Mouse (Mus musculus): ENCODE measurements around the gene Slc22a23.

Gene Slc22a23

GRCm38 (mm10) chr13:34299351-34300333 is 45.3 kb downstream of the Slc22a23 start:
- no peak for DNase-seq (ENCODE audit: low read depth)

GRCm38 (mm10) chr13:34298674-34299073 is 46.3 kb downstream of the Slc22a23 start:
- no peak for DNase-seq (ENCODE audit: low read depth)

GRCm38 (mm10) chr13:34298061-34298460 is 46.9 kb downstream of the Slc22a23 start:
- no peak for DNase-seq (ENCODE audit: low read depth)

GRCm38 (mm10) chr13:34295787-34296435 is 49.1 kb downstream of the Slc22a23 start:
- no peak for DNase-seq (ENCODE audit: low read depth)

GRCm38 (mm10) chr13:34294212-34294611 is 50.8 kb downstream of the Slc22a23 start:
- no peak for DNase-seq (ENCODE audit: low read depth)

GRCm38 (mm10) chr13:34292042-34292441 is 52.9 kb downstream of the Slc22a23 start:
- no peak for DNase-seq (ENCODE audit: low read depth)

- no peak for DNase-seq (ENCODE audit: low read depth)
These were observed 54.6 kb downstream of the Slc22a23 start for GRCm38 (mm10) chr13:34290346-34290745.

GRCm38 (mm10) chr13:34289567-34289966 is 55.4 kb downstream of the Slc22a23 start:
- no peak for DNase-seq (ENCODE audit: low read depth)

- DNase-seq (ENCODE audit: low read depth): no peak
These were observed 56.9 kb downstream of the Slc22a23 start for GRCm38 (mm10) chr13:34288129-34288528.

- DNase-seq (ENCODE audit: low read depth): no peak
These were observed 57.3 kb downstream of the Slc22a23 start for GRCm38 (mm10) chr13:34287601-34288083.

GRCm38 (mm10) chr13:34281360-34281759 is 63.6 kb downstream of the Slc22a23 start:
- no peak for DNase-seq (ENCODE audit: low read depth)

- DNase-seq (ENCODE audit: low read depth): no peak
These were observed 66.2 kb downstream of the Slc22a23 start for GRCm38 (mm10) chr13:34278759-34279270.

GRCm38 (mm10) chr13:34278288-34278701 is 66.7 kb downstream of the Slc22a23 start:
- no peak for DNase-seq (ENCODE audit: low read depth)

- no peak for DNase-seq (ENCODE audit: low read depth)
These were observed 67.4 kb downstream of the Slc22a23 start for GRCm38 (mm10) chr13:34277611-34278010.

GRCm38 (mm10) chr13:34277001-34277400 is 68.0 kb downstream of the Slc22a23 start:
- no peak for DNase-seq (ENCODE audit: low read depth)

GRCm38 (mm10) chr13:34274890-34275289 is 70.1 kb downstream of the Slc22a23 start:
- no peak for DNase-seq (ENCODE audit: low read depth)

GRCm38 (mm10) chr13:34274417-34274816 is 70.6 kb downstream of the Slc22a23 start:
- DNase-seq (ENCODE audit: low read depth): no peak

- DNase-seq (ENCODE audit: low read depth): no peak
These were observed 72.5 kb downstream of the Slc22a23 start for GRCm38 (mm10) chr13:34272275-34273054.

- DNase-seq (ENCODE audit: low read depth): no peak
These were observed 73.3 kb downstream of the Slc22a23 start for GRCm38 (mm10) chr13:34271665-34272064.

GRCm38 (mm10) chr13:34270886-34271602 is 73.9 kb downstream of the Slc22a23 start:
- DNase-seq (ENCODE audit: low read depth): no peak

GRCm38 (mm10) chr13:34269376-34269991 is 75.5 kb downstream of the Slc22a23 start:
- no peak for DNase-seq (ENCODE audit: low read depth)

Data from fibroblast of lung, adult 2 months (primary cell).